Mouse (Mus musculus): ENCODE measurements around the gene Sh3bp4. TPM values are rescaled to one million over a fixed set of nuclear protein-coding genes. Genes with fewer than 3 reads are reported as not detected.

Gene Sh3bp4
- 7.8 and 8.6 TPM in 2 replicates for polyA plus RNA-seq (2012; rRNA removed)

DNA sequence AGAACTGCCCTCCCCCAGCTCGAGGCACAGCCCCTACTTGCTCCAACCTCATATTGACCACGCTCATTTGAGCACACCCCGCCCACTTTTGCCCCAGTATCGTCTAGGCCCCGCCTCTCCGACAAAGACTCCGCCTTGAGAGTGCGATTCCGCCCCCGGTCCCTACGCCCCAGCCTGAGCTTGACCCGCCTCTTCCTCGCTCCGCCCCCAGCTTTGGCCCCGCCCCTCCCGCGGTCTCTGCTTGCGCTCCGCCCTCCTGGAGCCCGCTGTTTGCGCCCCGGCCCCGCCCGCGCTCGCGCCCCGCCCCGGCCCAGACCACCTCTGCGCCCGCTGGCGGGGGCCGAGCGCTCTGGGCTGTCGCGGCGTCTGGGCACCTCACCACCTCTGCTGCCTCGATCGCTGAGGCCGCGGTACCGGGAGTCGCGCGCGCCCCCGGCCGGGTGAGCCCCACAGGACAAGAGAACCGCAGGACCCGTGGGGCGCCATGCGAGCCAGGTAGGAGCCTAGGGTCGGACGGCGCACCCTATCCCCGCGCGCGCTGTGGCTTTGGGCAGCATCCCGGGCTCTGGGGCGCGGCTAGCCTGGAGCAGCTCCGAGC, at the start of gene Sh3bp4:
Gene Sh3bp4, plus strand, starts transcription at position 313 of the 598 bp plus-strand sequence.
- peak within 1 kb of the TSS; percentile 68 for H3K4me3 ChIP-seq (replicated peaks; ENCODE audit: insufficient read depth, low read depth, low read length)
- no peaks in the 10 kb centered on the region for H3K27me3 ChIP-seq (ENCODE audit: control insufficient read depth, insufficient read depth, low read length)
- peak; percentile 87 to 89 for DNase-seq
- no peaks in the 10 kb centered on the region; the same call in 1 of the 2 replicates for H3K4me1 ChIP-seq (ENCODE audit: control insufficient read depth, insufficient read depth, low read length)
- TF ChIP-seq POLR2A (IDR thresholded peaks at IDR 0.05; ENCODE audit: borderline replicate concordance, insufficient read depth, low read length) (no peak), CTCF (IDR thresholded peaks at IDR 0.05; ENCODE audit: borderline replicate concordance, insufficient read depth, low read depth, low read length) (no peak)
- H3K27ac ChIP-seq (ENCODE audit: insufficient read depth, low read length) = peak within 1 kb of the TSS; percentile 37; the same call in 1 of the 2 replicates
- WGBS = 1% methylated on average over 62 of the region's 63 CpGs

DNA sequence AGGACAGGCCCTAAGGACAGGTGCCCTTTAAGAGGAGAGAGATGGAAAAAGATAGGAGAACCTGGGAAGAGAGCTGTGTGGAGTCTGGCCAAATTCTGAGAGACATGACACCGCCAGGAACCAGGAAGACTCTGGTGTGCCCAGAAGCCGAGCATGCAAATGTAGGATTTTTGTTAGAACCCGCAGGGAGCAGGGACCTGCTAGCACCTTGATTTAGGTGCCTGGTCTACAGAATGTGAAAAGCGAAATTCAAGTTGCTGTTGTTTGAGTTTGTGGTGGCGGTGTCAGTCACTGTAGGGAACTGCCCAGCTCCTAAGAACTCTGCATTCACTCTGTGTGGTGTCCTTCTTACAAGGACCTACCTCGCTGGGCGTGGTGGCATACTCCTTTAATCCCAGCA, 47.2 kb upstream of the Sh3bp4 start:
- 81% methylated on average over 7 of the region's 7 CpGs for WGBS
- TF ChIP-seq CTCF (IDR thresholded peaks at IDR 0.05; ENCODE audit: borderline replicate concordance, insufficient read depth, low read depth, low read length) (no peak), POLR2A (IDR thresholded peaks at IDR 0.05; ENCODE audit: borderline replicate concordance, insufficient read depth, low read length) (no peak)
- Histone ChIP-seq H3K4me1 (ENCODE audit: control insufficient read depth, insufficient read depth, low read length) (no peaks in the 10 kb centered on the region), H3K4me3 (replicated peaks; ENCODE audit: insufficient read depth, low read depth, low read length) (no peak overlapping the region), H3K27me3 (ENCODE audit: control insufficient read depth, insufficient read depth, low read length) (no peaks in the 10 kb centered on the region), H3K27ac (ENCODE audit: insufficient read depth, low read length) (no peak overlapping the region)
- DNase-seq = no peak

- DNase-seq = no peak
- 77% methylated on average over 9 of the region's 9 CpGs for WGBS
- no peaks in the 10 kb centered on the region for H3K4me1 ChIP-seq (ENCODE audit: control insufficient read depth, insufficient read depth, low read length)
- no peak overlapping the region for H3K27ac ChIP-seq (ENCODE audit: insufficient read depth, low read length)
- no peak for TF ChIP-seq CTCF (IDR thresholded peaks at IDR 0.05; ENCODE audit: borderline replicate concordance, insufficient read depth, low read depth, low read length)
- TF ChIP-seq POLR2A (IDR thresholded peaks at IDR 0.05; ENCODE audit: borderline replicate concordance, insufficient read depth, low read length) = no peak
- no peaks in the 10 kb centered on the region for H3K27me3 ChIP-seq (ENCODE audit: control insufficient read depth, insufficient read depth, low read length)
- no peak overlapping the region for H3K4me3 ChIP-seq (replicated peaks; ENCODE audit: insufficient read depth, low read depth, low read length)
Observed at GRCm38 (mm10) chr1:89024696-89025612, 45.3 kb upstream of the Sh3bp4 start.

GRCm38 (mm10) chr1:89026040-89026439, 44.2 kb upstream of the Sh3bp4 start:
- no peak for DNase-seq
- TF ChIP-seq POLR2A (IDR thresholded peaks at IDR 0.05; ENCODE audit: borderline replicate concordance, insufficient read depth, low read length) = no peak
- TF ChIP-seq CTCF (IDR thresholded peaks at IDR 0.05; ENCODE audit: borderline replicate concordance, insufficient read depth, low read depth, low read length) = no peak
- no peak overlapping the region for H3K4me3 ChIP-seq (replicated peaks; ENCODE audit: insufficient read depth, low read depth, low read length)
- no peaks in the 10 kb centered on the region for H3K4me1 ChIP-seq (ENCODE audit: control insufficient read depth, insufficient read depth, low read length)
- WGBS = 54% methylated on average over 1 of the region's 1 CpGs
- H3K27me3 ChIP-seq (ENCODE audit: control insufficient read depth, insufficient read depth, low read length) = no peaks in the 10 kb centered on the region
- no peak overlapping the region for H3K27ac ChIP-seq (ENCODE audit: insufficient read depth, low read length)

DNA sequence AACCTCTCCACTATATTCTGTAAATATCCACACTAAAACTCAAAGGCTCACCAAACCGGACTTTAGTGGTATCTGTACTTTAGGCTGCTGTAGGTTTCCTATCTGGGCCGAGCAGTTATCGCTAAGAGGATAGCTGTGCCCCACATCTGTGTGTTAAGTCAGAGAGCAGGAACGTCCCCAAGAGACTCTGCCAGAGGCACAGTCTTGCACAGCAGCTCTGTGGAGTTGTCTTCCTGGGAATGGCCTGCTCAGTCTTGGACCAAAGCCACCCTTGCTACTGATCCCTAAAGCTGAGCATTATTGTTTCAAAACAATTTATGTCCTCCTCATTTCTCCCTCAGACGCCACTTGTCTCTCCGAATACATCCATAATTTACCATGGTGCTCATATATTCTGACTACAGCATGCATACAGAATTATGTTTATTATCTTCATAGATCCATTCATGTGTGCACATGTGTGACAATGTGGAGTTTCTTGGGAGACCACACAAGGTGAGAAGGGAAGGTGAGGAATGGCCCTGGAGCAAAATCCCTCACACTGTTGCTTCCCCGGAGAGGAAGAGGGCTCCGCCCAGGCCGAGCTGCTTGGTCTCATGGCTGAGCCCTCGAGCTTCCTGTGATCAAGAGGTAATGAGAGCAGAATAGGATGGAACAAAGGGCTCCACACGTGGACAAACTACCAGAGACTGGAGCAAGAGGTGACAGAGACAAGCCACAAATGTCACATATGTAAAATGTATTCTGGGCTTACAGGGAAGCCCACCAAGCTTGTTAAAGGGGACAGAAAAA, 40.9 kb upstream of the Sh3bp4 start:
- Histone ChIP-seq H3K4me1 (ENCODE audit: control insufficient read depth, insufficient read depth, low read length) (no peaks in the 10 kb centered on the region), H3K27me3 (ENCODE audit: control insufficient read depth, insufficient read depth, low read length) (no peaks in the 10 kb centered on the region), H3K27ac (ENCODE audit: insufficient read depth, low read length) (no peak overlapping the region), H3K4me3 (replicated peaks; ENCODE audit: insufficient read depth, low read depth, low read length) (no peak overlapping the region)
- DNase-seq = no peak
- TF ChIP-seq CTCF (IDR thresholded peaks at IDR 0.05; ENCODE audit: borderline replicate concordance, insufficient read depth, low read depth, low read length) (no peak), POLR2A (IDR thresholded peaks at IDR 0.05; ENCODE audit: borderline replicate concordance, insufficient read depth, low read length) (no peak)
- 72% methylated on average over 11 of the region's 11 CpGs for WGBS

DNA sequence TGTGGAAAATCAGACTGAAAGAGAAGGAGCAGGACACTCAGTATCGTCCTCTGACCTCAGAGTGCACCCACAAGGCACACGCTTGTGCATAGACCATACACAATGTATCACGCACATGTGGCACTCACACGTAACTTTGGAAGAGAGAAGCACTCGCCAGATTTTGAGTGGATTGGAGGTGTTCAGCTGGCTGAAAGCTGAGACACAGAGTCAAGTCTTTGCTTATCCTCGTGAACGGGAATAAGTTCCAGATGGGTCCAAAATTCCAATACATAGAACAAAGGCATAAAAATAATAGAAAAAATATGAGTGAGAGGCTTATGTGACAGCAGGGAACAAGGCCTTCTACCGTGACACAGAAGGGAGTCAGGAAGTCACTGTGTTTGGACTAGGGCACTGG, 36.6 kb upstream of the Sh3bp4 start:
- Histone ChIP-seq H3K4me3 (replicated peaks; ENCODE audit: insufficient read depth, low read depth, low read length) (no peak overlapping the region), H3K4me1 (ENCODE audit: control insufficient read depth, insufficient read depth, low read length) (no peaks in the 10 kb centered on the region), H3K27me3 (ENCODE audit: control insufficient read depth, insufficient read depth, low read length) (no peaks in the 10 kb centered on the region), H3K27ac (ENCODE audit: insufficient read depth, low read length) (no peak overlapping the region)
- WGBS = 75% methylated on average over 8 of the region's 8 CpGs
- no peak for DNase-seq
- no peak for TF ChIP-seq CTCF (IDR thresholded peaks at IDR 0.05; ENCODE audit: borderline replicate concordance, insufficient read depth, low read depth, low read length)
- TF ChIP-seq POLR2A (IDR thresholded peaks at IDR 0.05; ENCODE audit: borderline replicate concordance, insufficient read depth, low read length) = no peak

DNA sequence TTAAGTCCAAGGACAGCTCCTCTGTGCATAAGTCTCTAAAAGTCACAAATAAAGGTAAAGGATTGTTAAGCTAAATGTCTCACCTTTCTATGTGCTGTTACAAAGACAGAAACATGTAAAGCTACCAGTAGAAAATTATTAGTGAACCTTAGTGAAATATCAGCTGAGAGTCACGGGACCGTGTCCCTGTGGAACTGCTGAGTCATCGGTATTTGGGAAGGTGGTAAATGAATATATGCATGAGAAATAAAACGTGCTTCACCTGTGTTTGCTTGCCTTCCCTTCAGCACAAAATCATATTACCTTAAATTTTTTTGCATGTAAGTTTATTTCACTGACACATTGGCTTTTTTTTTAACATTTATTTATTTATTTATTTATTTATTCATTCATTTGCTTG, 36.2 kb upstream of the Sh3bp4 start:
- Histone ChIP-seq H3K4me1 (ENCODE audit: control insufficient read depth, insufficient read depth, low read length) (no peaks in the 10 kb centered on the region), H3K27me3 (ENCODE audit: control insufficient read depth, insufficient read depth, low read length) (no peaks in the 10 kb centered on the region), H3K27ac (ENCODE audit: insufficient read depth, low read length) (no peak overlapping the region), H3K4me3 (replicated peaks; ENCODE audit: insufficient read depth, low read depth, low read length) (no peak overlapping the region)
- 85% methylated on average over 4 of the region's 4 CpGs for WGBS
- no peak for DNase-seq
- TF ChIP-seq CTCF (IDR thresholded peaks at IDR 0.05; ENCODE audit: borderline replicate concordance, insufficient read depth, low read depth, low read length) (no peak), POLR2A (IDR thresholded peaks at IDR 0.05; ENCODE audit: borderline replicate concordance, insufficient read depth, low read length) (no peak)
